Mouse (Mus musculus) heart, embryonic 10.5 days (tissue): ENCODE data around the gene Ddx5. TPM values are rescaled to one million over a fixed set of nuclear protein-coding genes. Genes with fewer than 3 reads are reported as not detected.
"Not testable (repeated sequence)": the region's sequence is repeated elsewhere in the genome, so short reads cannot be mapped to it uniquely, and the experiment has no call there.

Experiments used
- DNase-seq: peaks from one replicate; pipeline ENCODE4 v3.0.0-alpha.2; 2017; ENCODE audit warnings: low spot score
- H3K27ac ChIP-seq: fragments of 300-500 bp; sonication (generic); 2 replicates; pipeline ENCODE4 v1.5.1; 2016; ENCODE audit warnings: mild to moderate bottlenecking
- H3K27me3 ChIP-seq: fragments of 300-500 bp; sonication (generic); 2 replicates; pipeline ENCODE4 v1.6.1; 2016; ENCODE audit warnings: mild to moderate bottlenecking; ENCODE audit not compliant: poor library complexity, insufficient read depth, severe bottlenecking
- H3K36me3 ChIP-seq: fragments of 300-500 bp; sonication (generic); 2 replicates; pipeline ENCODE4 v1.6.1; 2016; ENCODE audit warnings: mild to moderate bottlenecking, moderate library complexity
- H3K4me1 ChIP-seq: fragments of 300-500 bp; sonication (generic); 2 replicates; pipeline ENCODE4 v1.6.1; 2016; ENCODE audit warnings: mild to moderate bottlenecking
- H3K4me3 ChIP-seq: fragments of 300-500 bp; sonication (generic); 2 replicates; pipeline ENCODE4 v1.5.1; 2016; ENCODE audit warnings: mild to moderate bottlenecking, moderate library complexity
- H3K9me3 ChIP-seq: fragments of 300-500 bp; sonication (generic); 2 replicates; pipeline ENCODE4 v1.6.1; 2016; ENCODE audit warnings: mild to moderate bottlenecking, moderate library complexity
- WGBS: fragments of 180-500 bp; shearing (Covaris S2); methylation state at CpG from one replicate; pipeline ENCODE4 v1.1.7; 2016; 5-methylcytosine and 5-hydroxymethylcytosine counted together
- microRNA-seq: library from miRNA; unstranded; fragments of <30 nt; microRNA quantifications from one replicate; pipeline ENCODE4, GENCODE M21; 2017
- polyA plus RNA-seq: library from polyadenylated mRNA; unstranded; fragments of >200 nt; fragmentation: Nextera tagmentation; extraction: Ambion mirVana; gene quantifications from 2 replicates; pipeline ENCODE4 v1.2.1, GENCODE M21; 2016

Ddx5 gene
- polyA plus RNA-seq, 1 experiment from 2014 or later = 259 TPM

GRCm38 (mm10) chr11:106749557-106750120, 39.3 kb downstream of the Ddx5 start:
- not testable (repeated sequence) for H3K27me3 ChIP-seq

GRCm38 (mm10) chr11:106744949-106745348, 44.0 kb downstream of the Ddx5 start:
- Histone ChIP-seq H3K27me3 (no peaks in the 10 kb centered on the region), H3K36me3 (no peaks in the 10 kb centered on the region), H3K4me1 (no peaks in the 10 kb centered on the region), H3K4me3 (no peak overlapping the region), H3K27ac (no peak overlapping the region), H3K9me3 (no peaks in the 10 kb centered on the region)
- DNase-seq = no peak
- WGBS = 89% methylated on average over 5 of the region's 5 CpGs

More at GRCm38 (mm10) chr11:106749557-106750120, 39.3 kb downstream of the Ddx5 start:
- not testable (repeated sequence) for H3K4me3 ChIP-seq, H3K9me3 ChIP-seq, H3K27ac ChIP-seq, DNase-seq, H3K36me3 ChIP-seq
- 90% methylated on average over 7 of the region's 7 CpGs for WGBS
- H3K4me1 ChIP-seq = peaks cover 11% of the 10 kb centered on the region

GRCm38 (mm10) chr11:106742388-106742841, 46.6 kb downstream of the Ddx5 start:
- WGBS = 47% methylated on average over 6 of the region's 6 CpGs
- no peak for DNase-seq

GRCm38 (mm10) chr11:106741826-106742225, 47.2 kb downstream of the Ddx5 start:
- Histone ChIP-seq H3K4me3 (no peak overlapping the region), H3K27me3 (no peaks in the 10 kb centered on the region), H3K36me3 (no peaks in the 10 kb centered on the region), H3K9me3 (no peaks in the 10 kb centered on the region), H3K4me1 (peaks cover 7% of the 10 kb centered on the region), H3K27ac (no peak overlapping the region)
- 91% methylated on average over 3 of the region's 3 CpGs for WGBS
- no peak for DNase-seq

More at GRCm38 (mm10) chr11:106742388-106742841, 46.6 kb downstream of the Ddx5 start:
- Histone ChIP-seq H3K4me1 (peaks cover 2% of the 10 kb centered on the region), H3K4me3 (no peak overlapping the region), H3K27me3 (no peaks in the 10 kb centered on the region), H3K27ac (no peak overlapping the region), H3K9me3 (no peaks in the 10 kb centered on the region), H3K36me3 (no peaks in the 10 kb centered on the region)

- H3K27ac ChIP-seq = no peak overlapping the region
- H3K27me3 ChIP-seq = no peaks in the 10 kb centered on the region
- WGBS = 82% methylated on average over 6 of the region's 6 CpGs
- H3K9me3 ChIP-seq = no peaks in the 10 kb centered on the region
- H3K4me1 ChIP-seq = peaks cover 12% of the 10 kb centered on the region
- DNase-seq = no peak
- H3K4me3 ChIP-seq = no peak overlapping the region
- H3K36me3 ChIP-seq = no peaks in the 10 kb centered on the region
These were observed 47.8 kb downstream of the Ddx5 start for GRCm38 (mm10) chr11:106741232-106741631.

GRCm38 (mm10) chr11:106740724-106741123, 48.3 kb downstream of the Ddx5 start:
- H3K9me3 ChIP-seq, H3K36me3 ChIP-seq, H3K27ac ChIP-seq, H3K4me3 ChIP-seq, DNase-seq, H3K27me3 ChIP-seq: not testable (repeated sequence)
- WGBS = 91% methylated on average over 8 of the region's 8 CpGs
- peaks cover 12% of the 10 kb centered on the region for H3K4me1 ChIP-seq

GRCm38 (mm10) chr11:106739116-106739515, 49.9 kb downstream of the Ddx5 start:
- H3K4me3 ChIP-seq = no peak overlapping the region
- 93% methylated on average over 2 of the region's 2 CpGs for WGBS
- H3K36me3 ChIP-seq = no peaks in the 10 kb centered on the region
- H3K4me1 ChIP-seq = peaks cover 12% of the 10 kb centered on the region
- no peak for DNase-seq
- no peaks in the 10 kb centered on the region for H3K27me3 ChIP-seq
- no peak overlapping the region for H3K27ac ChIP-seq
- H3K9me3 ChIP-seq = no peaks in the 10 kb centered on the region

GRCm38 (mm10) chr11:106737178-106737621, 51.8 kb downstream of the Ddx5 start:
- no peaks in the 10 kb centered on the region for H3K9me3 ChIP-seq
- DNase-seq = no peak
- 29% methylated on average over 12 of the region's 12 CpGs for WGBS
- peak overlapping the region; percentile 72 for H3K27ac ChIP-seq
- no peaks in the 10 kb centered on the region for H3K36me3 ChIP-seq
- no peaks in the 10 kb centered on the region for H3K27me3 ChIP-seq
- H3K4me1 ChIP-seq = peaks cover 12% of the 10 kb centered on the region
- no peak overlapping the region for H3K4me3 ChIP-seq

GRCm38 (mm10) chr11:106736614-106737013, 52.4 kb downstream of the Ddx5 start:
- no peaks in the 10 kb centered on the region for H3K36me3 ChIP-seq
- peak overlapping the region; percentile 72 for H3K27ac ChIP-seq
- no peaks in the 10 kb centered on the region for H3K9me3 ChIP-seq
- no peak for DNase-seq
- no peak overlapping the region for H3K4me3 ChIP-seq
- 65% methylated on average over 3 of the region's 3 CpGs for WGBS
- no peaks in the 10 kb centered on the region for H3K27me3 ChIP-seq
- peaks cover 12% of the 10 kb centered on the region for H3K4me1 ChIP-seq

GRCm38 (mm10) chr11:106730714-106731113, 58.3 kb downstream of the Ddx5 start:
- Histone ChIP-seq H3K4me1 (peaks cover 29% of the 10 kb centered on the region), H3K4me3 (no peak overlapping the region), H3K9me3 (no peaks in the 10 kb centered on the region), H3K27me3 (no peaks in the 10 kb centered on the region), H3K27ac (peak overlapping the region; percentile 85), H3K36me3 (0 out of 2 replicates have a peak, but pooled peaks cover 2% of the 10 kb centered on the region)
- DNase-seq = no peak
- WGBS = 27% methylated on average over 4 of the region's 4 CpGs

Small RNAs within 50 kb of the gene (microRNA-seq; reads per million reads assigned to microRNA genes)
- gene Gm25994 (not detected), gene Mir3064 (12.1 reads per million, percentile 26 among the genes with 10 or more reads in this experiment)

Other genes starting within 250 kb of the Ddx5 start
- 12.5 and 17.9 TPM in 2 replicates for gene Tex2, start 175.8 kb downstream of the Ddx5 start, polyA plus RNA-seq
- 40.6 and 56.0 TPM in 2 replicates for gene Pecam1, start 38.6 kb downstream of the Ddx5 start, polyA plus RNA-seq
- gene Milr1, start 38.0 kb downstream of the Ddx5 start, polyA plus RNA-seq = 0.46 and 1.2 TPM in 2 replicates
- gene Polg2, start 9.6 kb downstream of the Ddx5 start, polyA plus RNA-seq = 9.4 and 9.9 TPM in 2 replicates
- 15.8 and 18.3 TPM in 2 replicates for gene Cep95, start 67 bp upstream of the Ddx5 start, polyA plus RNA-seq
- 9.1 and 11.4 TPM in 2 replicates for gene Smurf2, start 131.5 kb upstream of the Ddx5 start, polyA plus RNA-seq
- gene Kpna2, start 210.4 kb upstream of the Ddx5 start, polyA plus RNA-seq = 431 and 488 TPM in 2 replicates
- 1.7 and 2.0 TPM in 2 replicates for gene 1810010H24Rik, start 236.5 kb upstream of the Ddx5 start, polyA plus RNA-seq